Mouse (Mus musculus): ENCODE results near the gene Scrn3.
A peak's percentile ranks its signal among the peaks of the same experiment; 100 is the strongest.

DNA sequence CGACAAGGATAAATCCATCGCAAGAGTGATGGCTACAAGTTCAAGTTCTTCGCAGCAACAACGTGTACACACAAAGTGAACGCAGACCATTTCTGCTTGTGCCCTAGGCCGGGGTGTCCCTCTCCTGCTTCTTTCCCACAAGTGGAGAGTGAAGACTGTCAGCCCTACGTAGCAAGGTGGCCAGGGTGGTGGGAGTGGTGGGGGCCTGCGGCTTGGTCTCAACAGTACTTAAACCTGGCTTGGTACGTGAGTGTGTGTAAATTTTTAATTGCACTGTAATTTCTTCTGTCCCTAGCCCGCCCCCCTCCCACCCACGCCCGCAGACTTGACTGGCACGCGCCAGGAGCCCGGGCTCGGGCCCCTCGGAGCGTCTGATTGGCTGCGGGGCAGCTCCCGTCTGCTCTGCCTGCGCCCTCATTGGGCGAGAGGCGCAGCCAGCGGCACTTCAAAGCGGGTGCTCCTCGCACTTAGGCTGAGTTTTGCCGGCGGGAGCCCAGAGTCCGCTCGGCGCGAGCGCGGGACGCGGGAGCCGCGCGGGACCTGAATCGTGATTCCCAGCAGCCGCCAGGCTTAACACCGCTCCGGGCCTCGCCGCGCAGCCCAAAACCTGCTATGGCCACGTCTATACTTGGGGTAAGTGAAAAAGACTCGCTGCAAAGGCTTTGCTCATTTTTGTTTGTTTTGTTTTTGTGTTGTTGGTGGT lies 40.8 kb upstream of the Scrn3 start, which contains the start of gene Sp9:
- TF ChIP-seq CTCF (IDR thresholded peaks at IDR 0.05; ENCODE audit: borderline replicate concordance, control insufficient read depth, extremely low read depth, insufficient read depth, low read length, poor library complexity) (peak; percentile 52; the same call in 1 of the 2 replicates), POLR2A (IDR thresholded peaks at IDR 0.05; ENCODE audit: control insufficient read depth, extremely low read depth, insufficient read depth, low read length, poor library complexity) (no peak)

Measured in thymus, adult 2 months (tissue).